Mouse (Mus musculus) intestine, embryonic 14.5 days (tissue): Measurements from ENCODE around the gene Lrmda. TPM values are rescaled to one million over a fixed set of nuclear protein-coding genes. Genes with fewer than 3 reads are reported as not detected.

ENCODE experiments used
- ATAC-seq: fragments of 200-750 bp; cut with Nextera tagmentation; replicated peaks from 2 replicates; pipeline ENCODE4 v1.8.0; 2017; ENCODE audit warnings: low read depth, moderate number of reproducible peaks, moderate TSS enrichment, moderate library complexity; ENCODE audit not compliant: low FRiP score, low TSS enrichment
- DNase-seq: peaks from one replicate; pipeline ENCODE4 v3.0.0-alpha.2; 2018; ENCODE audit warnings: low spot score
- H3K27ac ChIP-seq: fragments of 300-500 bp; sonication (generic); 2 replicates; pipeline ENCODE4 v1.5.1; 2014; ENCODE audit warnings: low read depth, mild to moderate bottlenecking, control low read depth
- H3K27me3 ChIP-seq: fragments of 300-500 bp; sonication (generic); replicated peaks from 2 replicates; pipeline ENCODE4 v1.6.1; 2014; ENCODE audit warnings: low read length, control low read depth; ENCODE audit not compliant: control insufficient read depth, insufficient read depth
- H3K36me3 ChIP-seq: fragments of 300-500 bp; sonication (generic); 2 replicates; pipeline ENCODE4 v1.6.1; 2014; ENCODE audit warnings: low read length, control low read depth; ENCODE audit not compliant: control insufficient read depth, insufficient read depth
- H3K4me1 ChIP-seq: fragments of 300-500 bp; sonication (generic); replicated peaks from 2 replicates; pipeline ENCODE4 v1.6.1; 2014; ENCODE audit warnings: low read length, control low read depth, mixed read lengths; ENCODE audit not compliant: control insufficient read depth, insufficient read depth
- H3K4me2 ChIP-seq: fragments of 300-500 bp; sonication (generic); 2 replicates; pipeline ENCODE4 v1.6.1; 2014; ENCODE audit warnings: low read length
- H3K4me3 ChIP-seq: fragments of 300-500 bp; sonication (generic); 2 replicates; pipeline ENCODE4 v1.5.1; 2014; ENCODE audit warnings: low read depth, low read length, control low read depth, mixed read lengths
- H3K9ac ChIP-seq: fragments of 300-500 bp; sonication (generic); 2 replicates; pipeline ENCODE4 v1.6.1; 2014; ENCODE audit warnings: mild to moderate bottlenecking, low read length
- H3K9me3 ChIP-seq: fragments of 300-500 bp; sonication (generic); 2 replicates; pipeline ENCODE4 v1.6.1; 2016; ENCODE audit warnings: low read length, control low read depth; ENCODE audit not compliant: control insufficient read depth
- WGBS: fragments of 180-500 bp; shearing (Covaris S2); extraction: QIAGEN DNeasy Blood & Tissue Kit; methylation state at CpG from one replicate; pipeline ENCODE4 v1.1.7; 2014; 5-methylcytosine and 5-hydroxymethylcytosine counted together
- polyA plus RNA-seq: library from polyadenylated mRNA; unstranded; fragments of >200 nt; fragmentation: Nextera tagmentation; extraction: Ambion mirVana; gene quantifications from 2 replicates; pipeline ENCODE4 v1.2.1, GENCODE M21; 2014

The Lrmda gene
- polyA plus RNA-seq, 1 experiment from 2014 or later, result 0.70 TPM

DNA sequence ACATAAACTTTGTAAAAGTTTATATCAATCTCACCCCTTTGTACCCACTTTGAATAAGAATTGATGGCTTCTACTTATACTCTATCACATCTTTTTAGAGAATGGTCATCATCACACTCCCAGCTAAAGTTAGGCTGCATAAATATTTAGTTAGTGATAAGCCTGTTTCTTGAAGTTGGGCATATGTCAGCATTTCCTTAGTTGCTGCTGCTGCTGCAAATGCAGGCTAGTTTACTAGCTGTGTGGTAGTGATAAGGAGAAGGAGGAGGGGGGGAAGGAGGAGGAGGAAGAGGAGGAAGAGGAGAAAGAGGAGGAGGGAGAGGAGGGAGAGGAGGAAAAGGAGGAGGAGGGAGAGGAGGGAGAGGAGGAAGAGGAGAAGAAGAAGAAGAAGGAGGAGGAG is 692.9 kb downstream of the Lrmda start:
- DNase-seq, result no peak
- no peak for ATAC-seq
- peaks cover 6% of the 10 kb centered on the region; the same call in 1 of the 2 replicates for H3K4me1 ChIP-seq

DNA sequence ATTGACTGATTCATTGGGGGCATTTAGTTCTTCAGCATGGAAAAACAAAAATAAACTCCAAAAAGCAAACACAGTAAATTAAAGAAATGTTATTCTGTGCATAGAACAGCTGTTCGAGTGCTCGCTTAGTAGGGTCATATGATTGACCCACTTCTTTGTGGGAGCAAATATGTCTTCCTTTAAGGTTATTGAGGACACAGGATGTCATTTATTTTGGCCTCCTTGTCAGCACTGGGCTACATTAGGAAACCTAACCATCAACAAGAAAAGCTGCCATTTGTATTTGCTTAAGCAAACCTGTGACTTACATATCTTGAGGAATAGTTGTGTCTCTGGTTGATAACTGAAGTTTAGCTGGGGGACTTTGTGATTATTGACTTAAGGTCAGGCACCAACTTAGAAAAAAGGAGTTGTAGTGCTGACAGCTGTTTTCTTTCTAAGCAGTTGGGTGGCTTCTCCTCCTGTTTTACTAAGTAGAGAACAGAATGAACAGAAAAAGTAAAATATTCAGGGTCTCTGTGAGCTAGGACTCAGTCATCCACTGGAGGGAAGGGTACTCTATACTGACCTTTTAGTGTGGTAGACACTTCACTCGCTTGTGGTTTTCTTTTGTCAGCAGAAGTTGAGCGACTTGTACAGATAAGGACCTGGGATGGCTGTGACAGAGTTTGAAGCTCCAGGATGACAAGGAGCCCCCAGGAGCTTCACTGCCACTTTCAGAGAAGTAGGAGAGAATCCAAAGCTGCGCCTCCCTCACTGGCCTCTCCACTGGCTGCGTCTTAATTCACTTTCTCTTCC is 696.3 kb downstream of the Lrmda start:
- no peak overlapping the region for H3K4me2 ChIP-seq
- no peaks in the 10 kb centered on the region for H3K27me3 ChIP-seq
- no peak overlapping the region for H3K4me3 ChIP-seq
- DNase-seq (no peak), ATAC-seq (no peak)
- H3K9ac ChIP-seq, result no peak overlapping the region
- peaks cover 2% of the 10 kb centered on the region; the same call in 1 of the 2 replicates for H3K4me1 ChIP-seq
- no peak overlapping the region for H3K27ac ChIP-seq
- H3K36me3 ChIP-seq, result no peaks in the 10 kb centered on the region
- WGBS, result 65% methylated on average over 6 of the region's 6 CpGs
- H3K9me3 ChIP-seq, result no peaks in the 10 kb centered on the region

More for the DNA sequence above, 692.9 kb downstream of the Lrmda start:
- Histone ChIP-seq H3K9ac (no peak overlapping the region), H3K4me2 (no peak overlapping the region), H3K36me3 (no peaks in the 10 kb centered on the region), H3K27ac (no peak overlapping the region), H3K9me3 (no peaks in the 10 kb centered on the region), H3K4me3 (no peak overlapping the region), H3K27me3 (no peaks in the 10 kb centered on the region)

DNA sequence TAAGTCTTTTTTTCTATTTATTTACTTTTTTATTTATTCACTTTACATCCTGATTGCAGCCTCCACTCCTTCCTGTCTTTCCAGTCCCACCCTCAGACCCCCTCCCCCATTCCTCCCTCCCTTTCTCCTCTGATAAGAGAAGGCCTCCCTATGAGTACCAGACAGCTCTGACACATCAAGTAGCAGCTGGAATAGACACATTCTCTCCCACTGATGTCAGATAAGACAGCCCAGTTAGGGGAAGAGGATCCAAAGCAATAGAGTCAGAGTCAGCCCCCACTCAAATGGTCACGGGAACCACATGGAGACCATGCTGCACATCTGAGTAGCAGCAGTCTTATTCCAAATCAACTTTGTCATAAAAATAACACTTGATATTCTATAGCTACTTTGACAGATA is 700.5 kb downstream of the Lrmda start:
- 79% methylated on average over 1 of the region's 1 CpGs for WGBS

DNA sequence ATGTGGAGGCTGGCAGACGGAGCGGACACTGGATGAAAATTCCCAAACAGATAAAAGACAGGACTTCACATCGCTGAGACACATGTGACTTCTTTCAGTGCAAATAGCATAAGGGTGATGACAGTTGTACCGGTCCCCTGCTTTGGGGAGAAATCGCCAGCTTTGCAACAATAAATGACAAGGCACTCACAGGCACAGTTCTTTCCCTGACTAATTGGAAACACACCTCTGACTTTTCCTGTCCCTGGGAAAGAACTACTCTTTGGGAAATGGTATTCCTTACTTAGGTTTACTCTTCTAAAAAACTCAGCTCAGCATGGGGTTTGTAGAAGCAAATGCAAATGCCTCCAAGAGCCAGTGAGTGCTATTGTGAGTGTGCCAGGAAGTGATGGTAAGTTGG is 702.3 kb downstream of the Lrmda start:
- Histone ChIP-seq H3K27me3 (no peaks in the 10 kb centered on the region), H3K4me3 (no peak overlapping the region), H3K36me3 (no peaks in the 10 kb centered on the region), H3K4me2 (no peak overlapping the region), H3K4me1 (no peaks in the 10 kb centered on the region), H3K9ac (no peak overlapping the region), H3K27ac (no peak overlapping the region), H3K9me3 (no peaks in the 10 kb centered on the region)
- 48% methylated on average over 5 of the region's 5 CpGs for WGBS
- DNase-seq (no peak), ATAC-seq (no peak)

More for the DNA sequence above, 700.5 kb downstream of the Lrmda start:
- no peak overlapping the region for H3K27ac ChIP-seq
- no peaks in the 10 kb centered on the region for H3K4me1 ChIP-seq
- no peak overlapping the region for H3K4me2 ChIP-seq
- DNase-seq (no peak), ATAC-seq (no peak)
- H3K36me3 ChIP-seq, result no peaks in the 10 kb centered on the region
- no peaks in the 10 kb centered on the region for H3K27me3 ChIP-seq
- no peak overlapping the region for H3K4me3 ChIP-seq
- no peak overlapping the region for H3K9ac ChIP-seq
- H3K9me3 ChIP-seq, result no peaks in the 10 kb centered on the region

DNA sequence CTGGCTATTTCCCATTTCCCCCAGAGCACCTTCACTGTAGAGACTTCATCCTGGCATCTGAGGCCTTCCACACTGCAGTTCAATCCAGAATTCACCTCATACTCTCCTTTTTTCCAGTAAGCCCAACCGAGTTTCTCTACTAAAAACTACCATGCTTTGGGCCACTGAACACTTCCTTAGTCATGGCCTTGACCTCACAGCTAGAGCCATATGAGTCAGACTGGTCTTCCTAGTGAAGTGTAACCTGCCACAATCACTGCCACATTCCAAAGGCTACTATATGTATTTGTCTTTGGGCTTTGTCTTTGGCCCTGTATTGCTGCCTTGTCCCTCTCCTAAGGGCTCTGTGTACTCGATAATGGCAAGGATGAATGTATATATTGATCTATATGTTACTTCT is 708.0 kb downstream of the Lrmda start:
- H3K9ac ChIP-seq, result no peak overlapping the region
- H3K27ac ChIP-seq, result no peak overlapping the region

DNA sequence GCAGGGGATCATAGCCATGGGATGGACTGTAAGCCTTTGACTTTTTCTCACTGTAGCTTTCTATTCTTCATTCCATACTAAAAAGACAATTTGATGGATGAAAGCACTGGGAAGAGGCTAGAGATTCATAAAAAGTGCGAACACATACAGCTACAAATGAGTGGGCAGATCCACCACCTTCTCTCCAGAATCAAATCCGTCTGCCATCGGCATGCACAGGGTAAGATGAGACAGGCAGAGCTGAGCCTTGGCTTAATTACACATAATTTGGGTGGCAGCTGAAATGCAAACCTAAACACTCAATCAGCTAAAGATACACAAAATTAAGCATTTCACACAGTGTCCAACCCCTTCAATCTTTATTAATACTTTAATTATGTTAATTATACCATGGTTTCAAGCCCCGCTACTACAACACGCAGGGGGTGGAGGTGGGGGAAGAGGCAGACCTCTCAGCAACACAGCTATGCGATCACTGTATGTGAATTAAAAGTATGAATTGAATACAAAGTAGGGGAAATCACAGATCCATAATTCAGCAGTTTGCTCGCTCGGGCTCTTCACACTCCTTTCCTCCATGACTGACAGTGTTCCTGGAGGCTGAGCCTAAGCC is 709.2 kb downstream of the Lrmda start:
- WGBS, result 88% methylated on average over 8 of the region's 8 CpGs
- no peak overlapping the region for H3K4me2 ChIP-seq
- H3K27me3 ChIP-seq, result no peaks in the 10 kb centered on the region
- no peaks in the 10 kb centered on the region for H3K36me3 ChIP-seq
- no peak overlapping the region for H3K9ac ChIP-seq
- H3K4me1 ChIP-seq, result no peaks in the 10 kb centered on the region
- ATAC-seq (no peak), DNase-seq (no peak)
- H3K9me3 ChIP-seq, result no peaks in the 10 kb centered on the region
- no peak overlapping the region for H3K27ac ChIP-seq
- no peak overlapping the region for H3K4me3 ChIP-seq

More for the DNA sequence above, 708.0 kb downstream of the Lrmda start:
- H3K4me2 ChIP-seq, result no peak overlapping the region
- no peak overlapping the region for H3K4me3 ChIP-seq
- no peak for DNase-seq
- ATAC-seq, result no peak
- no peaks in the 10 kb centered on the region for H3K9me3 ChIP-seq
- H3K36me3 ChIP-seq, result no peaks in the 10 kb centered on the region
- no peaks in the 10 kb centered on the region for H3K27me3 ChIP-seq
- H3K4me1 ChIP-seq, result no peaks in the 10 kb centered on the region
- 87% methylated on average over 2 of the region's 2 CpGs for WGBS

DNA sequence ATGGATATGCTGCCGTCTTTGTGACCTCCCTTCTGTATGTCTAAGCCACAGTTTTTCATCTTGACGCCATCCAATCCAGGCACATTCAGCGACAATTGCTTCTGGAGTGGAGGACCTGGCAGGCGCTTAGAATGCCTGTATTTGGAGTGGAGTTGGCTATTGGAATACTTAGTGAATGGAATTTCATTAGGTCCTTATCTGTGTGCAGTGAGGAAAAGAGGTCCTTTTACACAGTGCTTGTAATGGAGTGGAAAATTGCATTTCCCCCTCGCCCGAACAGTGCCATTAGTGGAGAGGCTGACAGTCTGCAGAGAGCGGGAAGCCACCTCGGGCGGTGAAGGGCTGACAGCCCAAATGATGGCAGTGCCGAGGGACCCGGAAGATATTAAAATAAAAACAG is 719.1 kb downstream of the Lrmda start:
- Histone ChIP-seq H3K27ac (no peak overlapping the region), H3K9me3 (no peaks in the 10 kb centered on the region), H3K36me3 (no peaks in the 10 kb centered on the region), H3K27me3 (no peaks in the 10 kb centered on the region), H3K4me1 (no peaks in the 10 kb centered on the region), H3K4me2 (no peak overlapping the region), H3K9ac (no peak overlapping the region), H3K4me3 (no peak overlapping the region)
- DNase-seq, result no peak
- 80% methylated on average over 11 of the region's 11 CpGs for WGBS
- no peak for ATAC-seq

DNA sequence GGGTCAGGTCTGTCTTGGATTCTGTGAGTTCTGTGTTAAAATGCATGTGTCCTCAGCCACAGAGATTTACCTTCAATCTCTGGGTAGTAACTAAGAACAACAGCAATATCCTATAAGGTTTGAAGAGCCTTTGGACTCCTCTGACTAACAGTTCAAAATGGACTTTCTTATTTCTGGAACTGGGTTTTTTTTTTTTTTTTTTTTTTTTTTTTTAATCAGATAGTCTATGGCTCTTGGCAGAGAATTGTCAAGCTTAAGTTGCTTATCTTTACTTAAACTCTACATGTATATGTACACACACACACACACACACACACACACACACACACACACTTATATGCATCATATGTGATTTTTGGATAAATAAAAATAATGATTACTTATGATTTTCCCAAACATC is 723.0 kb downstream of the Lrmda start:
- no peak overlapping the region for H3K4me3 ChIP-seq
- H3K9ac ChIP-seq, result no peak overlapping the region
- no peaks in the 10 kb centered on the region for H3K27me3 ChIP-seq
- peaks cover 12% of the 10 kb centered on the region; the same call in 1 of the 2 replicates for H3K4me1 ChIP-seq
- H3K4me2 ChIP-seq, result no peak overlapping the region
- no peak for ATAC-seq
- no peaks in the 10 kb centered on the region for H3K36me3 ChIP-seq
- no peak for DNase-seq
- no peaks in the 10 kb centered on the region for H3K9me3 ChIP-seq
- H3K27ac ChIP-seq, result no peak overlapping the region

DNA sequence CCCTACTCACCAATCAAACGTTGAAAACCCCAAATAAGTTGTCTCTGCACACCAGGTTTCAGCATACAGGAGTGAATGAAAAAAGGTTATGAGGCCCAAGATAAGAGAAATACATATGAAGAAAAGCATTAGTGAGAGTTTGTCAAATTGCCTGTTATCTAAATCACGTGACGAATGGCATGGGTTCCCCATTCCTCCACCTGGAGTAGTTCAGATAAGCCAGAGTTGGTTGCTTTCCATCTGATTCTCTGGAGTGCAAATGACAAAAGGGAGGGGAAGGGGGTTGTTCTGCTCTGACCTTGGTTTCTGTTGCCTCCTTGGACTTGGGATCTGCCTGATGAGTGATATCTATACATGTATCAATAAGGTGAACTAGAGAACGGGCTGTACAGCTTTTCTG is 723.8 kb downstream of the Lrmda start:
- Histone ChIP-seq H3K36me3 (no peaks in the 10 kb centered on the region), H3K4me2 (no peak overlapping the region), H3K9ac (no peak overlapping the region), H3K9me3 (no peaks in the 10 kb centered on the region), H3K27me3 (no peaks in the 10 kb centered on the region), H3K4me1 (peaks cover 12% of the 10 kb centered on the region; the same call in 1 of the 2 replicates), H3K27ac (no peak overlapping the region), H3K4me3 (no peak overlapping the region)
- WGBS, result 69% methylated on average over 4 of the region's 4 CpGs
- no peak for DNase-seq
- ATAC-seq, result no peak
